Mouse (Mus musculus) kidney, embryonic 15.5 days (tissue): ENCODE measurements around the gene Nle1. TPM values are rescaled to one million over a fixed set of nuclear protein-coding genes. Genes with fewer than 3 reads are reported as not detected.

Source experiments
- polyA plus RNA-seq: library from polyadenylated mRNA; unstranded; fragments of >200 nt; fragmentation: Nextera tagmentation; extraction: Ambion mirVana; gene quantifications from 2 replicates; pipeline ENCODE4 v1.2.1, GENCODE M21; 2015

Nle1 gene
- polyA plus RNA-seq, 1 experiment from 2014 or later: 40.0 TPM

Other genes with a start within 250 kb of the Nle1 start
- 0.39 and 0.44 TPM in 2 replicates for gene Cct6b, start 144.1 kb downstream of the Nle1 start, polyA plus RNA-seq
- gene Zfp830, start 144.1 kb downstream of the Nle1 start, polyA plus RNA-seq: 42.0 and 44.6 TPM in 2 replicates
- gene Lig3, start 127.3 kb downstream of the Nle1 start, polyA plus RNA-seq: 33.3 and 34.6 TPM in 2 replicates
- 22.3 and 23.6 TPM in 2 replicates for gene Rffl, start 37.2 kb downstream of the Nle1 start, polyA plus RNA-seq
- gene Rad51d, start 17.8 kb downstream of the Nle1 start, polyA plus RNA-seq: 11.1 and 13.9 TPM in 2 replicates
- 0.18 and 0.39 TPM in 2 replicates for gene Fndc8, start 16.3 kb downstream of the Nle1 start, polyA plus RNA-seq
- gene Unc45b, start 2.1 kb upstream of the Nle1 start, polyA plus RNA-seq: 6.0 and 7.1 TPM in 2 replicates
- 7.4 and 9.8 TPM in 2 replicates for gene Slfn5, start 42.9 kb upstream of the Nle1 start, polyA plus RNA-seq
- 18.6 and 20.7 TPM in 2 replicates for gene Slfn9, start 83.4 kb upstream of the Nle1 start, polyA plus RNA-seq
- gene Slfn8, start 112.4 kb upstream of the Nle1 start, polyA plus RNA-seq: 0.54 and 0.58 TPM in 2 replicates
- gene Slfn2, start 156.7 kb upstream of the Nle1 start, polyA plus RNA-seq: 4.0 and 4.4 TPM in 2 replicates
- gene Slfn1, start 208.4 kb upstream of the Nle1 start, polyA plus RNA-seq: 0.28 and 0.31 TPM in 2 replicates